Mouse (Mus musculus) heart, adult 2 months (tissue): ENCODE measurements around the gene Rps28. TPM values are rescaled to one million over a fixed set of nuclear protein-coding genes. Genes with fewer than 3 reads are reported as not detected.

Experiments
- DNase-seq, 2 experiments: peaks; one replicate each; pipeline ENCODE4 v3.0.0; 2021
- H3K27ac ChIP-seq: fragments of 200-600 bp; 2 replicates; pipeline ENCODE4 v1.8.1; 2022
- H3K27me3 ChIP-seq: fragments of 200-500 bp; 2 replicates; pipeline ENCODE4 v1.6.1; 2012; ENCODE audit warnings: mild to moderate bottlenecking, low read length, inconsistent platforms, mixed read lengths; ENCODE audit not compliant: control insufficient read depth, insufficient read depth
- H3K36me3 ChIP-seq: fragments of 200-500 bp; 2 replicates; pipeline ENCODE4 v1.6.1; 2012; ENCODE audit warnings: low read length, inconsistent platforms; ENCODE audit not compliant: control insufficient read depth, insufficient read depth
- H3K4me1 ChIP-seq: fragments of 200-500 bp; 2 replicates; pipeline ENCODE4 v1.6.1; 2011; ENCODE audit warnings: low read length; ENCODE audit not compliant: control insufficient read depth, insufficient read depth
- H3K4me3 ChIP-seq: fragments of 200-600 bp; 2 replicates; pipeline ENCODE4 v1.8.1; 2022
- H3K79me2 ChIP-seq: fragments of 200-500 bp; replicated peaks from 2 replicates; pipeline ENCODE4 v1.6.1; 2012; ENCODE audit warnings: mild to moderate bottlenecking, inconsistent platforms, low read length, moderate library complexity, mixed read lengths; ENCODE audit not compliant: control insufficient read depth, insufficient read depth
- H3K9ac ChIP-seq: fragments of 200-500 bp; 2 replicates; pipeline ENCODE4 v1.6.1; 2012; ENCODE audit warnings: low read depth, mild to moderate bottlenecking, control low read depth, inconsistent platforms, low read length, mixed read lengths
- CTCF ChIP-seq: fragments of 200-600 bp; IDR thresholded peaks from 2 replicates; pipeline ENCODE4 v1.8.1; 2022; ENCODE audit warnings: antibody characterized with exemption, mild to moderate bottlenecking, moderate library complexity
- EP300 ChIP-seq: fragments of 200-500 bp; IDR thresholded peaks from 2 replicates; pipeline ENCODE4 v1.6.1; 2011; ENCODE audit warnings: low read depth, low read length, control low read depth; ENCODE audit not compliant: insufficient read depth
- POLR2A ChIP-seq: fragments of 200-500 bp; IDR thresholded peaks from 2 replicates; pipeline ENCODE4 v1.6.1; 2011; ENCODE audit warnings: mild to moderate bottlenecking, low read depth, low read length, control low read depth; ENCODE audit not compliant: insufficient read depth
- WGBS: fragments of 180-500 bp; shearing (Covaris S2); methylation state at CpG from one replicate; pipeline ENCODE4 v1.1.7; 2018; 5-methylcytosine and 5-hydroxymethylcytosine counted together
- intact Hi-C: fragments of 180-260 bp; cut with DNase I; formaldehyde crosslinking; loops from one replicate; pipeline ENCODE4 v1.15.1; 2025
- polyA plus RNA-seq: library from polyadenylated mRNA; depleted of rRNA; stranded (reverse); fragments of >200 nt; gene quantifications from 2 replicates; pipeline ENCODE4 v1.2.3, GENCODE M21; 2012; rRNA removed
- total RNA-seq, 2 experiments: library from RNA; stranded (reverse); gene quantifications; 2 replicates each; pipeline ENCODE4 v1.2.3; 2021

Rps28 gene
- total and polyA plus RNA-seq, 3 experiments, result 480 to 757 (median 683) TPM

- Histone ChIP-seq H3K4me1 (peaks cover 27% of the 10 kb centered on the region), H3K27ac (peak overlapping the region; percentile 88), H3K79me2 (no peaks in the 10 kb centered on the region), H3K36me3 (peaks cover 8% of the 10 kb centered on the region), H3K9ac (no peak overlapping the region; the same call in 1 of the 2 replicates), H3K27me3 (no peaks in the 10 kb centered on the region), H3K4me3 (peak overlapping the region; percentile 56)
- WGBS, result 5% methylated on average over 9 of the region's 9 CpGs
- peak; percentile 95 to 96 for DNase-seq
- TF ChIP-seq CTCF (no peak), POLR2A (peak; percentile 58; the same call in 1 of the 2 replicates), EP300 (peak; percentile 98)
- intact Hi-C loops, result loop anchor here (2.0 kb wide), 1 partner anchor 23 kb away; no protein-coding TSS in a partner anchor
Observed at GRCm38 (mm10) chr17:33779271-33779966, 44.9 kb downstream of the Rps28 start.

- Histone ChIP-seq H3K27ac (no peak overlapping the region), H3K27me3 (no peaks in the 10 kb centered on the region), H3K36me3 (peaks cover 8% of the 10 kb centered on the region), H3K4me3 (no peak overlapping the region), H3K9ac (no peak overlapping the region), H3K79me2 (no peaks in the 10 kb centered on the region), H3K4me1 (peaks cover 9% of the 10 kb centered on the region)
- intact Hi-C loops, result no loop called here
- WGBS, result 90% methylated on average over 4 of the region's 4 CpGs
- TF ChIP-seq CTCF, result no peak
- DNase-seq, result no peak
Observed at GRCm38 (mm10) chr17:33775287-33775686, 49.1 kb downstream of the Rps28 start.

GRCm38 (mm10) chr17:33774573-33775155, 49.7 kb downstream of the Rps28 start:
- no peak overlapping the region for H3K27ac ChIP-seq
- no peak overlapping the region for H3K9ac ChIP-seq
- peaks cover 8% of the 10 kb centered on the region for H3K4me1 ChIP-seq
- TF ChIP-seq EP300 (no peak), POLR2A (no peak)
- no peaks in the 10 kb centered on the region for H3K27me3 ChIP-seq
- 79% methylated on average over 8 of the region's 8 CpGs for WGBS
- H3K4me3 ChIP-seq, result no peak overlapping the region
- intact Hi-C loops, result no loop called here
- peaks cover 6% of the 10 kb centered on the region for H3K36me3 ChIP-seq
- H3K79me2 ChIP-seq, result no peaks in the 10 kb centered on the region
- no peak for DNase-seq

- TF ChIP-seq POLR2A (no peak), CTCF (no peak), EP300 (no peak)
- intact Hi-C loops, result no loop called here
- Histone ChIP-seq H3K27ac (no peak overlapping the region), H3K79me2 (no peaks in the 10 kb centered on the region), H3K4me1 (peaks cover 7% of the 10 kb centered on the region), H3K9ac (no peak overlapping the region), H3K36me3 (peaks cover 6% of the 10 kb centered on the region), H3K27me3 (no peaks in the 10 kb centered on the region), H3K4me3 (no peak overlapping the region)
- DNase-seq, result no peak
- 82% methylated on average over 6 of the region's 6 CpGs for WGBS
Observed at GRCm38 (mm10) chr17:33773871-33774572, 50.3 kb downstream of the Rps28 start.

GRCm38 (mm10) chr17:33773426-33773825, 50.9 kb downstream of the Rps28 start:
- H3K4me3 ChIP-seq, result no peak overlapping the region
- no peaks in the 10 kb centered on the region; the same call in 1 of the 2 replicates for H3K36me3 ChIP-seq
- no peaks in the 10 kb centered on the region for H3K27me3 ChIP-seq
- 78% methylated on average over 6 of the region's 6 CpGs for WGBS
- TF ChIP-seq CTCF (no peak), POLR2A (no peak), EP300 (no peak)
- no peak for DNase-seq
- H3K9ac ChIP-seq, result no peak overlapping the region
- H3K27ac ChIP-seq, result no peak overlapping the region
- H3K4me1 ChIP-seq, result peaks cover under 1% of the 10 kb centered on the region
- intact Hi-C loops, result no loop called here
- no peaks in the 10 kb centered on the region for H3K79me2 ChIP-seq

- Histone ChIP-seq H3K9ac (no peak overlapping the region), H3K4me1 (no peaks in the 10 kb centered on the region), H3K79me2 (no peaks in the 10 kb centered on the region), H3K27ac (no peak overlapping the region), H3K36me3 (no peaks in the 10 kb centered on the region), H3K27me3 (no peaks in the 10 kb centered on the region), H3K4me3 (no peak overlapping the region)
- TF ChIP-seq CTCF (no peak), POLR2A (no peak), EP300 (no peak)
- DNase-seq, result no peak
- intact Hi-C loops, result no loop called here
- WGBS, result 94% methylated on average over 4 of the region's 4 CpGs
Observed at GRCm38 (mm10) chr17:33771617-33772016, 52.7 kb downstream of the Rps28 start.

Other genes with a start within 250 kb of the Rps28 start
- gene Zfp414, start 195.5 kb downstream of the Rps28 start, total RNA-seq, result 1 to 10 TPM; 7.3 to 7.7 TPM
- gene Zfp414, start 195.5 kb downstream of the Rps28 start, polyA plus RNA-seq, result 27.0 and 28.4 TPM in 2 replicates
- under 1 TPM in 1 of 2 experiments, not detected in 1; 0.32 TPM for gene Pram1, start 186.5 kb downstream of the Rps28 start, total RNA-seq
- gene Pram1, start 186.5 kb downstream of the Rps28 start, polyA plus RNA-seq, result 0.41 and 0.61 TPM in 2 replicates
- 10 to 100 TPM; 87.9 to 89.9 TPM for gene Hnrnpm, start 137.7 kb downstream of the Rps28 start, total RNA-seq
- 36.2 and 51.2 TPM in 2 replicates for gene Hnrnpm, start 137.7 kb downstream of the Rps28 start, polyA plus RNA-seq
- gene March2, start 105.9 kb downstream of the Rps28 start, total RNA-seq, result 100 to 1,000 TPM; 136 to 182 TPM
- gene March2, start 105.9 kb downstream of the Rps28 start, polyA plus RNA-seq, result 146 and 147 TPM in 2 replicates
- 100 to 1,000 TPM; 238 to 272 TPM for gene Rab11b, start 64.0 kb downstream of the Rps28 start, total RNA-seq
- 388 and 477 TPM in 2 replicates for gene Rab11b, start 64.0 kb downstream of the Rps28 start, polyA plus RNA-seq
- gene Angptl4, start 42.7 kb downstream of the Rps28 start, total RNA-seq, result 1 to 10 TPM; 4.7 to 7.2 TPM
- gene Angptl4, start 42.7 kb downstream of the Rps28 start, polyA plus RNA-seq, result 13.2 and 18.9 TPM in 2 replicates
- gene Kank3, start 14.0 kb downstream of the Rps28 start, total RNA-seq, result 10 to 100 TPM; 54.6 to 61.0 TPM
- gene Kank3, start 14.0 kb downstream of the Rps28 start, polyA plus RNA-seq, result 139 and 168 TPM in 2 replicates
- 100 to 1,000 TPM; 609 to 707 TPM for gene Ndufa7, start within 50 bp of the Rps28 start, total RNA-seq
- 755 and 759 TPM in 2 replicates for gene Ndufa7, start within 50 bp of the Rps28 start, polyA plus RNA-seq
- gene Cd320, start 18.5 kb upstream of the Rps28 start, total RNA-seq, result 10 to 100 TPM; 27.8 to 34.3 TPM
- 36.1 and 46.9 TPM in 2 replicates for gene Cd320, start 18.5 kb upstream of the Rps28 start, polyA plus RNA-seq
- not detected for gene Gm7029, start 49.3 kb upstream of the Rps28 start, total RNA-seq
- not detected in 2 replicates for gene Gm7029, start 49.3 kb upstream of the Rps28 start, polyA plus RNA-seq
- under 1 TPM; 0.57 to 0.66 TPM for gene Kifc1, start 66.1 kb upstream of the Rps28 start, total RNA-seq
- gene Kifc1, start 66.1 kb upstream of the Rps28 start, polyA plus RNA-seq, result 0.59 and 0.94 TPM in 2 replicates
- gene Platr17, start 80.6 kb upstream of the Rps28 start, total RNA-seq, result not detected
- not detected in 2 replicates for gene Platr17, start 80.6 kb upstream of the Rps28 start, polyA plus RNA-seq
- gene Daxx, start 84.9 kb upstream of the Rps28 start, total RNA-seq, result 10 to 100 TPM; 11.5 to 16.4 TPM
- gene Daxx, start 84.9 kb upstream of the Rps28 start, polyA plus RNA-seq, result 18.5 and 20.5 TPM in 2 replicates
- gene Tapbp, start 91.3 kb upstream of the Rps28 start, total RNA-seq, result 100 to 1,000 TPM in 1 of 2 experiments, 10 to 100 TPM in 1; 98.9 to 124 TPM
- 62.5 and 75.7 TPM in 2 replicates for gene Tapbp, start 91.3 kb upstream of the Rps28 start, polyA plus RNA-seq
- 10 to 100 TPM; 13.7 to 18.8 TPM for gene Zbtb22, start 91.3 kb upstream of the Rps28 start, total RNA-seq
- gene Zbtb22, start 91.3 kb upstream of the Rps28 start, polyA plus RNA-seq, result 24.6 and 26.8 TPM in 2 replicates
- 10 to 100 TPM; 33.2 to 36.0 TPM for gene Rgl2, start 105.0 kb upstream of the Rps28 start, total RNA-seq
- gene Rgl2, start 105.0 kb upstream of the Rps28 start, polyA plus RNA-seq, result 89.1 and 101 TPM in 2 replicates
- gene Pfdn6, start 115.8 kb upstream of the Rps28 start, total RNA-seq, result 10 to 100 TPM; 77.7 to 81.0 TPM
- 28.0 and 29.6 TPM in 2 replicates for gene Pfdn6, start 115.8 kb upstream of the Rps28 start, polyA plus RNA-seq
- 10 to 100 TPM in 1 of 2 experiments, 1 to 10 TPM in 1; 8.8 to 10.0 TPM for gene Wdr46, start 116.1 kb upstream of the Rps28 start, total RNA-seq
- gene Wdr46, start 116.1 kb upstream of the Rps28 start, polyA plus RNA-seq, result 8.7 and 9.1 TPM in 2 replicates
- gene B3galt4, start 126.9 kb upstream of the Rps28 start, total RNA-seq, result 1 to 10 TPM; 1.8 to 1.9 TPM
- 2.4 and 3.4 TPM in 2 replicates for gene B3galt4, start 126.9 kb upstream of the Rps28 start, polyA plus RNA-seq
- gene Vps52, start 131.2 kb upstream of the Rps28 start, total RNA-seq, result 10 to 100 TPM; 38.1 to 39.1 TPM
- 47.8 and 56.4 TPM in 2 replicates for gene Vps52, start 131.2 kb upstream of the Rps28 start, polyA plus RNA-seq
- gene Rps18, start 131.4 kb upstream of the Rps28 start, total RNA-seq, result 100 to 1,000 TPM; 364 to 420 TPM
- 180 and 194 TPM in 2 replicates for gene Rps18, start 131.4 kb upstream of the Rps28 start, polyA plus RNA-seq
- 100 to 1,000 TPM; 103 to 117 TPM for gene H2-K1, start 175.8 kb upstream of the Rps28 start, total RNA-seq
- gene H2-K1, start 175.8 kb upstream of the Rps28 start, polyA plus RNA-seq, result 655 and 1,075 TPM in 2 replicates
- 10 to 100 TPM; 13.0 to 13.1 TPM for gene Ring1, start 200.1 kb upstream of the Rps28 start, total RNA-seq
- gene Ring1, start 200.1 kb upstream of the Rps28 start, polyA plus RNA-seq, result 18.6 and 20.8 TPM in 2 replicates
- 100 to 1,000 TPM; 112 to 138 TPM for gene H2-Ke6, start 203.5 kb upstream of the Rps28 start, total RNA-seq
- gene H2-Ke6, start 203.5 kb upstream of the Rps28 start, polyA plus RNA-seq, result 87.0 and 91.6 TPM in 2 replicates
- 10 to 100 TPM; 76.0 to 79.8 TPM for gene Slc39a7, start 207.1 kb upstream of the Rps28 start, total RNA-seq
- gene Slc39a7, start 207.1 kb upstream of the Rps28 start, polyA plus RNA-seq, result 64.0 and 72.5 TPM in 2 replicates
- gene Rxrb, start 207.2 kb upstream of the Rps28 start, total RNA-seq, result 10 to 100 TPM; 39.1 to 42.4 TPM
- 38.8 and 41.3 TPM in 2 replicates for gene Rxrb, start 207.2 kb upstream of the Rps28 start, polyA plus RNA-seq
- gene Col11a2, start 214.9 kb upstream of the Rps28 start, total RNA-seq, result 1 to 10 TPM in 1 of 2 experiments, under 1 TPM in 1; 0.89 to 1.8 TPM
- gene Col11a2, start 214.9 kb upstream of the Rps28 start, polyA plus RNA-seq, result 0.98 and 1.7 TPM in 2 replicates